In genomic region chr6:136465021-136465420, GRCm38 (mm10) we compare ENCODE assay signal across 13 mouse cellular contexts. TPM values are rescaled to one million over a fixed set of nuclear protein-coding genes. Genes with fewer than 3 reads are reported as not detected.
DNase-seq lines count a peak whose midpoint lies in the region; ATAC-seq and TF ChIP-seq lines count a peak whose summit lies in the region.
"Had no signal": no experiment of that assay in that cellular context is flagged by ENCODE, and none has a peak within 500 bp of the region (broad histone marks: within the 10 kb centered on the region; RNA-seq: fewer than 3 reads in every experiment).

No protein-coding gene starts in this region.

- TF ChIP-seq CTCF in lung, adult 2 months (IDR thresholded peaks at IDR 0.05; ENCODE audit: insufficient read depth, low read length) = no peak

- TF ChIP-seq POLR2A in lung, adult 2 months (IDR thresholded peaks at IDR 0.05; ENCODE audit: borderline replicate concordance, extremely low read depth, low read depth, low read length) = no peak

- peaks cover 32% of the 10 kb centered on the region for H3K4me1 ChIP-seq in lung, adult 2 months (ENCODE audit: control insufficient read depth, insufficient read depth, low read length)

- DNase-seq in cerebellum, adult 9-10 months = peak; percentile 14
- no peak for DNase-seq in cerebellum, postnatal 36 days
- peak; percentile 75 for DNase-seq in 416B (ENCODE audit: low read depth)
- peak; percentile 38 for DNase-seq in lung, adult 2 months
- DNase-seq in right cerebral cortex, postnatal 4 days = no peak
- DNase-seq in layer of hippocampus, postnatal 10 days (ENCODE audit: low spot score in 2 of 2) = no peak
- DNase-seq: right cerebral cortex, adult 18-20 months; thymus, postnatal 36 days had no signal

- WGBS in lung, adult 2 months = 36% methylated on average over 8 of the region's 8 CpGs

- peak; percentile 45 for ATAC-seq in granulocyte monocyte progenitor cell, adult 5-6 weeks (replicated peaks; ENCODE audit: poor library complexity, severe bottlenecking)
- no peak for ATAC-seq in cerebellum, adult (ENCODE audit: insufficient number of reproducible peaks, low FRiP score, low TSS enrichment)

- no peak overlapping the region for H3K4me3 ChIP-seq in lung, adult 2 months (replicated peaks; ENCODE audit: extremely low read depth, low read depth, low read length)
- H3K4me3 ChIP-seq: heart, embryonic 13.5 days; midbrain, embryonic 12.5 days had no signal

RNA-seq across cellular contexts. Expression of gene Atf7ip, which starts 40.9 kb away (rescaled TPM):
- 94.1 and 126 TPM in 2 replicates for total RNA-seq in granulocyte monocyte progenitor cell, adult 5-6 weeks (2014; fragmentation: Nextera tagmentation)
- total RNA-seq in granulocyte monocyte progenitor cell, adult 5-6 weeks (2017) = 32.3 and 43.4 TPM in 2 replicates
- polyA plus RNA-seq in lung, adult 2 months (2012; rRNA removed) = 24.8 and 28.3 TPM in 2 replicates
- 100 to 1,000 TPM; 139 to 148 TPM for total RNA-seq in layer of hippocampus, postnatal 10 days (2021)

RNA-seq across cellular contexts. Expression of gene E330021D16Rik, which starts 49.7 kb away (rescaled TPM):
- not detected in 2 replicates for total RNA-seq in granulocyte monocyte progenitor cell, adult 5-6 weeks (2014; fragmentation: Nextera tagmentation)
- not detected in 2 replicates for total RNA-seq in granulocyte monocyte progenitor cell, adult 5-6 weeks (2017)
- 0.11 TPM in 1 of 2 replicates, not detected in the other for polyA plus RNA-seq in lung, adult 2 months (2012; rRNA removed)
- not detected for total RNA-seq in layer of hippocampus, postnatal 10 days (2021)
- total RNA-seq: left cerebral cortex, adult 18-20 months had no signal
- polyA plus RNA-seq: heart, embryonic 13.5 days; midbrain, embryonic 12.5 days had no signal

Comparison
In these comparisons a context has a peak if more than half of its experiments do, and no peak if none do; other contexts are left out.
1. DNase-seq: peak in cerebellum, adult 9-10 months (single experiment), 416B (single experiment) and lung, adult 2 months (single experiment); none in cerebellum, postnatal 36 days (0 of 2), right cerebral cortex, postnatal 4 days (single experiment) and layer of hippocampus, postnatal 10 days (0 of 2).